Mouse (Mus musculus) liver, postnatal 0 days (tissue): Measurements from ENCODE around the gene Pbp2. TPM values are rescaled to one million over a fixed set of nuclear protein-coding genes. Genes with fewer than 3 reads are reported as not detected.

Experiments used
- ATAC-seq: fragments of 200-750 bp; cut with Nextera tagmentation; 2 replicates; pipeline ENCODE4 v1.8.0; 2017; ENCODE audit warnings: mild to moderate bottlenecking, moderate library complexity
- DNase-seq: peaks from one replicate; pipeline ENCODE4 v3.0.0-alpha.2; 2016
- H3K27ac ChIP-seq: fragments of 300-500 bp; sonication (generic); 2 replicates; pipeline ENCODE4 v1.5.1; 2014; ENCODE audit warnings: antibody characterized with exemption, moderate library complexity, mild to moderate bottlenecking, low read depth
- H3K27me3 ChIP-seq: fragments of 300-500 bp; sonication (generic); 2 replicates; pipeline ENCODE4 v1.6.1; 2014; ENCODE audit warnings: low read length, control low read depth, mixed read lengths; ENCODE audit not compliant: insufficient read depth
- H3K36me3 ChIP-seq: fragments of 300-500 bp; sonication (generic); replicated peaks from 2 replicates; pipeline ENCODE4 v1.6.1; 2014; ENCODE audit warnings: mild to moderate bottlenecking, control low read depth, low read length, moderate library complexity, mixed read lengths; ENCODE audit not compliant: insufficient read depth
- H3K4me1 ChIP-seq: fragments of 300-500 bp; sonication (generic); 2 replicates; pipeline ENCODE4 v1.6.1; 2014; ENCODE audit warnings: antibody characterized with exemption, mild to moderate bottlenecking, control low read depth; ENCODE audit not compliant: insufficient read depth
- H3K4me2 ChIP-seq: fragments of 300-500 bp; sonication (generic); 2 replicates; pipeline ENCODE4 v1.6.1; 2014; ENCODE audit warnings: low read depth, mild to moderate bottlenecking, low read length, moderate library complexity, mixed read lengths
- H3K4me3 ChIP-seq: fragments of 300-500 bp; sonication (generic); 2 replicates; pipeline ENCODE4 v1.5.1; 2014; ENCODE audit warnings: low read depth, low read length
- H3K9ac ChIP-seq: fragments of 300-500 bp; sonication (generic); replicated peaks from 2 replicates; pipeline ENCODE4 v1.6.1; 2014; ENCODE audit warnings: mild to moderate bottlenecking, moderate library complexity
- H3K9me3 ChIP-seq: fragments of 300-500 bp; sonication (generic); 2 replicates; pipeline ENCODE4 v1.6.1; 2016; ENCODE audit warnings: mild to moderate bottlenecking, control low read depth, low read length, mixed read lengths
- CTCF ChIP-seq: sonication (generic); IDR thresholded peaks from 2 replicates; pipeline ENCODE4 v1.5.1; 2016; ENCODE audit warnings: antibody characterized with exemption, low read depth
- EP300 ChIP-seq: IDR thresholded peaks from 2 replicates; pipeline ENCODE4 v1.6.1; 2016; ENCODE audit warnings: antibody characterized with exemption, low read depth, mild to moderate bottlenecking
- WGBS: fragments of 180-500 bp; shearing (Covaris S2); extraction: QIAGEN DNeasy Blood & Tissue Kit; methylation state at CpG from one replicate; pipeline ENCODE4 v1.1.7; 2014; ENCODE audit not compliant: insufficient replicate concordance; 5-methylcytosine and 5-hydroxymethylcytosine counted together
- polyA plus RNA-seq: library from polyadenylated mRNA; unstranded; fragments of >200 nt; fragmentation: Nextera tagmentation; extraction: Ambion mirVana; gene quantifications from 2 replicates; pipeline ENCODE4 v1.2.1, GENCODE M21; 2015

Gene Pbp2
- polyA plus RNA-seq, 1 experiment from 2014 or later, result not detected

- Histone ChIP-seq H3K27ac (no peak overlapping the region), H3K9me3 (no peaks in the 10 kb centered on the region), H3K4me2 (no peak overlapping the region), H3K4me1 (peaks cover 16% of the 10 kb centered on the region; the same call in 1 of the 2 replicates), H3K4me3 (no peak overlapping the region), H3K9ac (no peak overlapping the region), H3K36me3 (no peaks in the 10 kb centered on the region), H3K27me3 (no peaks in the 10 kb centered on the region)
- no peak for ATAC-seq
- TF ChIP-seq EP300 (no peak), CTCF (no peak)
- DNase-seq, result no peak
- WGBS, result 31% methylated on average over 3 of the region's 3 CpGs
Observed at GRCm38 (mm10) chr6:135324111-135324510, 13.9 kb upstream of the Pbp2 start.

GRCm38 (mm10) chr6:135323311-135323982, 13.2 kb upstream of the Pbp2 start:
- WGBS, result 10% methylated on average over 16 of the region's 16 CpGs
- H3K9ac ChIP-seq, result no peak overlapping the region
- no peak overlapping the region for H3K4me3 ChIP-seq
- H3K36me3 ChIP-seq, result no peaks in the 10 kb centered on the region
- ATAC-seq (no peak), DNase-seq (peak; percentile 51)
- no peaks in the 10 kb centered on the region for H3K9me3 ChIP-seq
- H3K4me1 ChIP-seq, result peaks cover 16% of the 10 kb centered on the region; the same call in 1 of the 2 replicates
- H3K27ac ChIP-seq, result no peak overlapping the region
- H3K4me2 ChIP-seq, result peak overlapping the region; percentile 1
- TF ChIP-seq CTCF, result no peak
- no peak for TF ChIP-seq EP300
- H3K27me3 ChIP-seq, result no peaks in the 10 kb centered on the region

GRCm38 (mm10) chr6:135322749-135323148, 12.5 kb upstream of the Pbp2 start:
- Histone ChIP-seq H3K9me3 (no peaks in the 10 kb centered on the region), H3K4me3 (no peak overlapping the region), H3K4me1 (peaks cover 16% of the 10 kb centered on the region; the same call in 1 of the 2 replicates), H3K27me3 (no peaks in the 10 kb centered on the region), H3K4me2 (peak overlapping the region; percentile 1; the same call in 1 of the 2 replicates), H3K9ac (no peak overlapping the region), H3K36me3 (no peaks in the 10 kb centered on the region), H3K27ac (no peak overlapping the region)
- no peak for ATAC-seq
- DNase-seq, result no peak
- TF ChIP-seq EP300 (no peak), CTCF (no peak)
- 57% methylated on average over 7 of the region's 7 CpGs for WGBS

- H3K4me2 ChIP-seq, result no peak overlapping the region
- no peaks in the 10 kb centered on the region for H3K36me3 ChIP-seq
- no peak overlapping the region for H3K27ac ChIP-seq
- H3K9ac ChIP-seq, result no peak overlapping the region
- DNase-seq (no peak), ATAC-seq (no peak)
- no peak for TF ChIP-seq CTCF
- TF ChIP-seq EP300, result no peak
- H3K4me3 ChIP-seq, result no peak overlapping the region
- WGBS, result 77% methylated on average over 5 of the region's 5 CpGs
- H3K4me1 ChIP-seq, result peaks cover 8% of the 10 kb centered on the region; the same call in 1 of the 2 replicates
- no peaks in the 10 kb centered on the region for H3K27me3 ChIP-seq
- no peaks in the 10 kb centered on the region for H3K9me3 ChIP-seq
Observed at GRCm38 (mm10) chr6:135319431-135319933, 9.3 kb upstream of the Pbp2 start.

GRCm38 (mm10) chr6:135316141-135316540, 5.9 kb upstream of the Pbp2 start:
- 63% methylated on average over 2 of the region's 2 CpGs for WGBS
- DNase-seq (no peak), ATAC-seq (no peak)
- no peaks in the 10 kb centered on the region for H3K9me3 ChIP-seq
- TF ChIP-seq CTCF, result no peak
- TF ChIP-seq EP300, result no peak
- H3K9ac ChIP-seq, result no peak overlapping the region
- 0 out of 2 replicates have a peak, but pooled peaks cover 2% of the 10 kb centered on the region for H3K4me1 ChIP-seq
- no peak overlapping the region for H3K27ac ChIP-seq
- H3K4me2 ChIP-seq, result no peak overlapping the region
- no peaks in the 10 kb centered on the region for H3K27me3 ChIP-seq
- H3K36me3 ChIP-seq, result no peaks in the 10 kb centered on the region
- H3K4me3 ChIP-seq, result no peak overlapping the region

GRCm38 (mm10) chr6:135313981-135314380, 3.8 kb upstream of the Pbp2 start:
- Histone ChIP-seq H3K9ac (no peak overlapping the region), H3K36me3 (no peaks in the 10 kb centered on the region), H3K4me2 (no peak overlapping the region), H3K4me1 (0 out of 2 replicates have a peak, but pooled peaks cover 2% of the 10 kb centered on the region), H3K4me3 (no peak overlapping the region), H3K9me3 (no peaks in the 10 kb centered on the region), H3K27ac (no peak overlapping the region), H3K27me3 (no peaks in the 10 kb centered on the region)
- WGBS, result 82% methylated on average over 9 of the region's 9 CpGs
- TF ChIP-seq CTCF (no peak), EP300 (no peak)
- DNase-seq (no peak), ATAC-seq (no peak)
